Mouse (Mus musculus) naive thymus-derived CD4-positive, alpha-beta T cell, adult 5 months (primary cell): Measurements from ENCODE around the gene Gm49325. TPM values are rescaled to one million over a fixed set of nuclear protein-coding genes. Genes with fewer than 3 reads are reported as not detected.

Source experiments
- polyA plus RNA-seq: library from polyadenylated mRNA; unstranded; fragments of 100-300 nt; shearing (Covaris generic); gene quantifications from one replicate; pipeline ENCODE4 v1.2.1, GENCODE M21; 2017

Gene Gm49325
- polyA plus RNA-seq: not detected

GRCm38 (mm10) chr10:77605908-77606826 lies at the start of gene Gm49325, which contains the start of gene Sumo3:
Gene Gm49325 (plus strand): TSS chr10:77606197.
Gene Sumo3 (plus strand): TSS chr10:77606097.

DNA sequence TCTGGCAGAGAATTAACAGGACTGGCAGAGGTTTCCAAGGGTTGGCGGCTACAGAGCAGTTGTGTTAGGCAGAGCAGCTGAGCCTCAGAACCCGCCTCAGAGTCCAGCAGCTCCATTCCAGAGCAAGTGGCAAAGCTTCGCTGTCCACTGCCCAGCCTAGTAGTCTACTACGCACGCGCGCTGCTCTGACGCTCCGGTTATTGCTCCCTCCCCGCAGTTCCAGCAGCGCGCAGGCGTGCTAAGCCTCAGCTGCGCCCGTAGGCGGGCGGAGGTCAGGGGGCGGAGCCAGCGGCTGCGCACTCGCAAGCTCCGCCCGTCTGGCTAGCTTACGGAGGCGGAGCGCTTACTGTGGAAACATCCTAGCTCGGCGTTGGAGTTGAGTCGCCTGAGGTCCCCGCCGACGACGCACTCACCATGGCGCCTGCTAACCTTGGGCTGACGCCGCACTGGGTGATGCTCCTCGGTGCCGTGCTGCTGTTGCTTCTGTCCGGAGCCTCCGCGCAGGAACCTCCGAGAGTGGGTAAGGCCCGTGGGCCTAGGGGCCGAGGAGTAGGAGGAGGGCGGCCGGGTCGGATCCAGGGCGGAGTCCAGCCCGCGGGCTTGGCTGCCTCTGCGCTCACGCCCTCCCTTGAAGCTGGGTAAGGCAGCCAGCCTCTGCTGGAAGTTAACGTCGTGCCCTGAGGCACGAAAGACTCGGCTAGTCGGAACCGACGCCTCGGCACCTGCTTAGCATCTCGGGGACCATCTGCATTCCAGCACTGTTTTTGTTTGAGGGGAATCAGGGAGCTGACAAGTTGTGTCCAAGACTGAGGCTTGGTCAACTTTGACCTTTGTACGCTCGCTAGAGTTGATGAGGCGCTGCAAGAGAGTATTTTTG lies 24.4 kb upstream of the Gm49325 start, which contains the start of gene Pttg1ip:
Gene Pttg1ip (plus strand): TSS at position 313 of the 877 bp plus-strand sequence.

GRCm38 (mm10) chr10:77622055-77622988 lies 16.3 kb downstream of the Gm49325 start, which contains the start of gene Ube2g2:
Gene Ube2g2 (plus strand): TSS chr10:77622275.

DNA sequence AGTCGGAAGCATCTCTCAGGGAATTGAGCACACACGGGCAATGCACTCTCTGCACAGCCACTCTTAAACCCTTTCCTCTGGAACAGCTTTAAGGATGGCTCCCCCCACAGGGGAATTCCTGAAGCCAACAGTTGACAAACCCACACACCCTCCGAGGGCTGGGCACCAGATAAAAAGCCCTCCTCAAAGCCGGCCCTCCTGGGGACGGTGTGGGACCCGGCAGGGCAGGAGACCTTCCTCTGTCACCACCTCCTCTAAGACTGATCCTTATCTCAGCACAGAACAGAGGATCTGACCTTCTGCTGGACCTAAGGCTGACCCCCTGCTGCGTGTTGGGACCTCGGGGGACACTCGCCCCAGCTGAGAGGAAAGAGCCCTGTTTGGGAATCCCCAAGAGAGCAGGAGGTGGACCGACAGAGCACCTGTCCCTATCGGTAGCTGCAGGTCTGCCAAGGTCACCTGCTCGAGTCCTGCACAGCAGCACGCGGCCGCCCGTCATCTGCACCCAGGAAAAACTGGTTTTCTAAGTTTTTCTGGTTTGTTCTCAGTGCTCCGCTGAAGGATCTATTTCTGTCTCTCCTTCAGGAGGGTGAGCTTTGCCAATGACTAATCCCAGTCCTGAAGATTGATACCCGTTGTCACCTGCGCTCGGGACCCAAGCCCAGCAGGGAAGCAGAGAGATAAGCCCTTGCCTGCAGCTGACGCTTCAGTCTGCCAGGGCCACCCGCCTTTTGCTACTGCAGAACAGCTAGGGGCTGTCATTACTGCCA lies 80.1 kb downstream of the Gm49325 start, which contains the start of gene Tspear:
Gene Tspear (plus strand): TSS at position 675 of the 770 bp plus-strand sequence.

GRCm38 (mm10) chr10:77690356-77690807 lies 84.4 kb downstream of the Gm49325 start, which contains the start of gene Gm19402:
Gene Gm19402 (minus strand): TSS chr10:77690757.

Other genes starting within 250 kb of the Gm49325 start
- 1.5 TPM for gene Adarb1, start 187.9 kb upstream of the Gm49325 start, polyA plus RNA-seq
- 32.0 TPM for gene Fam207a, start 90.4 kb upstream of the Gm49325 start, polyA plus RNA-seq
- gene Itgb2, start 75.9 kb upstream of the Gm49325 start, polyA plus RNA-seq: 374 TPM
- gene Pttg1ip, start 24.5 kb upstream of the Gm49325 start, polyA plus RNA-seq: 123 TPM
- 113 TPM for gene Sumo3, start 100 bp upstream of the Gm49325 start, polyA plus RNA-seq
- 55.7 TPM for gene Ube2g2, start 16.1 kb downstream of the Gm49325 start, polyA plus RNA-seq
- gene Tspear, start 80.4 kb downstream of the Gm49325 start, polyA plus RNA-seq: not detected
- gene Gm19402, start 84.6 kb downstream of the Gm49325 start, polyA plus RNA-seq: not detected
- not detected for gene Gm9508, start 91.0 kb downstream of the Gm49325 start, polyA plus RNA-seq
- gene Gm10272, start 100.4 kb downstream of the Gm49325 start, polyA plus RNA-seq: not detected
- gene Gm10024, start 105.3 kb downstream of the Gm49325 start, polyA plus RNA-seq: not detected
- not detected for gene Gm10142, start 109.6 kb downstream of the Gm49325 start, polyA plus RNA-seq
- not detected for gene Krtap12-1, start 114.4 kb downstream of the Gm49325 start, polyA plus RNA-seq
- not detected for gene Gm10100, start 120.3 kb downstream of the Gm49325 start, polyA plus RNA-seq
- gene Gm18596, start 136.4 kb downstream of the Gm49325 start, polyA plus RNA-seq: not detected
- gene Gm9736, start 145.2 kb downstream of the Gm49325 start, polyA plus RNA-seq: not detected
- not detected for gene Gm3233, start 153.5 kb downstream of the Gm49325 start, polyA plus RNA-seq
- not detected for gene Gm3238, start 165.1 kb downstream of the Gm49325 start, polyA plus RNA-seq
- not detected for gene Gm7138, start 170.7 kb downstream of the Gm49325 start, polyA plus RNA-seq
- gene Gm3250, start 176.3 kb downstream of the Gm49325 start, polyA plus RNA-seq: not detected
- not detected for gene Gm7137, start 182.0 kb downstream of the Gm49325 start, polyA plus RNA-seq
- gene Gm9639, start 188.9 kb downstream of the Gm49325 start, polyA plus RNA-seq: not detected
- not detected for gene Gm19668, start 192.9 kb downstream of the Gm49325 start, polyA plus RNA-seq
- not detected for gene Gm9507, start 205.6 kb downstream of the Gm49325 start, polyA plus RNA-seq
- not detected for gene Gm2696, start 208.5 kb downstream of the Gm49325 start, polyA plus RNA-seq
- not detected for gene Krtap10-4, start 220.9 kb downstream of the Gm49325 start, polyA plus RNA-seq
- gene Krtap10-10, start 229.8 kb downstream of the Gm49325 start, polyA plus RNA-seq: not detected
- gene Gm36176, start 240.6 kb downstream of the Gm49325 start, polyA plus RNA-seq: not detected
- gene Gm10318, start 246.7 kb downstream of the Gm49325 start, polyA plus RNA-seq: not detected